Mouse (Mus musculus) lung, postnatal 0 days (tissue): ENCODE measurements around the gene Prl3b1. TPM values are rescaled to one million over a fixed set of nuclear protein-coding genes. Genes with fewer than 3 reads are reported as not detected.

Experiments used
- ATAC-seq: fragments of 200-750 bp; cut with Nextera tagmentation; 2 replicates; pipeline ENCODE4 v1.8.0; 2017; ENCODE audit warnings: moderate library complexity
- DNase-seq: peaks from one replicate; pipeline ENCODE4 v3.0.0-alpha.2; 2016; ENCODE audit warnings: low spot score
- H3K27ac ChIP-seq: fragments of 300-500 bp; sonication (generic); 2 replicates; pipeline ENCODE4 v1.5.1; 2014; ENCODE audit warnings: antibody characterized with exemption, mild to moderate bottlenecking, low read length, mixed read lengths
- H3K27me3 ChIP-seq: fragments of 300-500 bp; sonication (generic); replicated peaks from 2 replicates; pipeline ENCODE4 v1.6.1; 2014; ENCODE audit warnings: low read length, mixed read lengths; ENCODE audit not compliant: insufficient read depth
- H3K36me3 ChIP-seq: fragments of 300-500 bp; sonication (generic); 2 replicates; pipeline ENCODE4 v1.6.1; 2014; ENCODE audit warnings: low read length, mixed read lengths; ENCODE audit not compliant: insufficient read depth
- H3K4me1 ChIP-seq: fragments of 300-500 bp; sonication (generic); 2 replicates; pipeline ENCODE4 v1.6.1; 2014; ENCODE audit warnings: antibody characterized with exemption, low read depth, low read length, mixed read lengths; ENCODE audit not compliant: insufficient read depth
- H3K4me2 ChIP-seq: fragments of 300-500 bp; sonication (generic); replicated peaks from 2 replicates; pipeline ENCODE4 v1.6.1; 2014; ENCODE audit warnings: low read depth, mild to moderate bottlenecking, low read length, moderate library complexity, mixed read lengths
- H3K4me3 ChIP-seq: fragments of 300-500 bp; sonication (generic); 2 replicates; pipeline ENCODE4 v1.5.1; 2014; ENCODE audit warnings: low read depth, low read length
- H3K9ac ChIP-seq: fragments of 300-500 bp; sonication (generic); replicated peaks from 2 replicates; pipeline ENCODE4 v1.6.1; 2014; ENCODE audit warnings: low read depth, mild to moderate bottlenecking
- H3K9me3 ChIP-seq: fragments of 300-500 bp; sonication (generic); 2 replicates; pipeline ENCODE4 v1.6.1; 2016; ENCODE audit warnings: low read length, mixed read lengths
- CTCF ChIP-seq: IDR thresholded peaks from 2 replicates; pipeline ENCODE4 v1.5.1; 2016; ENCODE audit warnings: antibody characterized with exemption, mild to moderate bottlenecking
- EP300 ChIP-seq: IDR thresholded peaks from 2 replicates; pipeline ENCODE4 v1.6.1; 2016; ENCODE audit warnings: antibody characterized with exemption, mild to moderate bottlenecking, control low read depth
- WGBS: fragments of 180-500 bp; shearing (Covaris S2); extraction: QIAGEN DNeasy Blood & Tissue Kit; methylation state at CpG from one replicate; pipeline ENCODE4 v1.1.7; 2014; 5-methylcytosine and 5-hydroxymethylcytosine counted together
- polyA plus RNA-seq: library from polyadenylated mRNA; unstranded; fragments of >200 nt; fragmentation: Nextera tagmentation; extraction: Ambion mirVana; gene quantifications from 2 replicates; pipeline ENCODE4 v1.2.1, GENCODE M21; 2015

Gene Prl3b1
- polyA plus RNA-seq, result not detected in 2 replicates

- ATAC-seq (no peak), DNase-seq (no peak)
- TF ChIP-seq EP300, result no peak
- TF ChIP-seq CTCF, result no peak
- no peak within 1 kb of the TSS for H3K4me3 ChIP-seq
- no peaks in the 10 kb centered on the region for H3K4me1 ChIP-seq
- 96% methylated on average over 1 of the region's 1 CpGs for WGBS
- no peak within 1 kb of the TSS for H3K9ac ChIP-seq
- no peak within 1 kb of the TSS for H3K4me2 ChIP-seq
- no peaks in the 10 kb centered on the region for H3K9me3 ChIP-seq
- H3K27me3 ChIP-seq, result no peaks in the 10 kb centered on the region
- no peaks in the 10 kb centered on the region for H3K36me3 ChIP-seq
- H3K27ac ChIP-seq, result no peak within 1 kb of the TSS
Observed at GRCm38 (mm10) chr13:27241547-27241946, at the start of gene Prl3b1. Gene Prl3b1 (plus strand): TSS chr13:27241847.

- whole genome bisulfite sequencing, result 78% methylated on average over 1 of the region's 1 CpGs
- Histone ChIP-seq H3K27ac (no peak within 1 kb of the TSS), H3K27me3 (no peaks in the 10 kb centered on the region), H3K4me1 (no peaks in the 10 kb centered on the region), H3K9me3 (no peaks in the 10 kb centered on the region), H3K4me3 (no peak within 1 kb of the TSS), H3K9ac (no peak within 1 kb of the TSS), H3K36me3 (no peaks in the 10 kb centered on the region), H3K4me2 (no peak within 1 kb of the TSS)
- TF ChIP-seq EP300 (no peak), CTCF (no peak)
- no peak for ATAC-seq
- no peak for DNase-seq
Observed at GRCm38 (mm10) chr13:27196359-27196758, 45.3 kb upstream of the Prl3b1 start, which contains the start of gene Prl3c1. Gene Prl3c1 (plus strand): TSS chr13:27196659.

- DNase-seq (no peak), ATAC-seq (no peak)
- TF ChIP-seq EP300 (no peak), CTCF (no peak)
- no peaks in the 10 kb centered on the region for H3K9me3 ChIP-seq
- H3K9ac ChIP-seq, result no peak within 1 kb of the TSS
- H3K4me3 ChIP-seq, result no peak within 1 kb of the TSS
- 79% methylated on average over 4 of the region's 4 CpGs for WGBS
- no peak within 1 kb of the TSS for H3K27ac ChIP-seq
- H3K4me1 ChIP-seq, result no peaks in the 10 kb centered on the region
- no peak within 1 kb of the TSS for H3K4me2 ChIP-seq
- no peaks in the 10 kb centered on the region for H3K36me3 ChIP-seq
- no peaks in the 10 kb centered on the region for H3K27me3 ChIP-seq
Observed at GRCm38 (mm10) chr13:27259136-27259535, 17.5 kb downstream of the Prl3b1 start, which contains the start of gene Prl3a1. Gene Prl3a1 (plus strand): TSS chr13:27259436.

Other genes starting within 250 kb of the Prl3b1 start
- gene Prl, start 184.3 kb upstream of the Prl3b1 start, polyA plus RNA-seq, result not detected in 2 replicates
- not detected in 2 replicates for gene Prl3d1, start 147.7 kb upstream of the Prl3b1 start, polyA plus RNA-seq
- gene Prl3d2, start 120.1 kb upstream of the Prl3b1 start, polyA plus RNA-seq, result not detected in 2 replicates
- not detected in 2 replicates for gene Prl3d3, start 85.1 kb upstream of the Prl3b1 start, polyA plus RNA-seq
- gene Prl3c1, start 45.2 kb upstream of the Prl3b1 start, polyA plus RNA-seq, result not detected in 2 replicates
- not detected in 2 replicates for gene Prl3a1, start 17.6 kb downstream of the Prl3b1 start, polyA plus RNA-seq
- not detected in 2 replicates for gene Prl6a1, start 70.8 kb downstream of the Prl3b1 start, polyA plus RNA-seq
- gene Prl8a2, start 103.8 kb downstream of the Prl3b1 start, polyA plus RNA-seq, result not detected in 2 replicates
- not detected in 2 replicates for gene Prl2b1, start 149.0 kb downstream of the Prl3b1 start, polyA plus RNA-seq
- not detected in 2 replicates for gene Prl8a6, start 196.8 kb downstream of the Prl3b1 start, polyA plus RNA-seq